Mouse (Mus musculus) liver, adult 2 months (tissue): ENCODE measurements around the gene Necab3.

Experiments
- CTCF ChIP-seq: fragments of 200-500 bp; IDR thresholded peaks from 2 replicates; pipeline ENCODE4 v1.5.1; 2011; ENCODE audit warnings: low read depth, low read length, control low read depth
- POLR2A ChIP-seq: fragments of 200-500 bp; IDR thresholded peaks from 2 replicates; pipeline ENCODE4 v1.6.1; 2011; ENCODE audit warnings: low read length, control low read depth; ENCODE audit not compliant: insufficient read depth; ENCODE audit errors: extremely low read depth

GRCm38 (mm10) chr2:154569071-154569748 is 10.5 kb upstream of the Necab3 start:
- no peak for TF ChIP-seq CTCF
- TF ChIP-seq POLR2A: no peak
